Mouse (Mus musculus) ZHBTc4 (cell line): ENCODE data around the gene Homer1.
A peak's percentile ranks its signal among the peaks of the same experiment; 100 is the strongest.

ENCODE experiments used
- DNase-seq: peaks from one replicate; pipeline ENCODE4 v3.0.0-alpha.2; 2011; ENCODE audit warnings: low read depth, low spot score

Gene Homer1

GRCm38 (mm10) chr13:93340555-93341278 lies 41.3 kb downstream of the Homer1 start:
- no peak for DNase-seq

DNA sequence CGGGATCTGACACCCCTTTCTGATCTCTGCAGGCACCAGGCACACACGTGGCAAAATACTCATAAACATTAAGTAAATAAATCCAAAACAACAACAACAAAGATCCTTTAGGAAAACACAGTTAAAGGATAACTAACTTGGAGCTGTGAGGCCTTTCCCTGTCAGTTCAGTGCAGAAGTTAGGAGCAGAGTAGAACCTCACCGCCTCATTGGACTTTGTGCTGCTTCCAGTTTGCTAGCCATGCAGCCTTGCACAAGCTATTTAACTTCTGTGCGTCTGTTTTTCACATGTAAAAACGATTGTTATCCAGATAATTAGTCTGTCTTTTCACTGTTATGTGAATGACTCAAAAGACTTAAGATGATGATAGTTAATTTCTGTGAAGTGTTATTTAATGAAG lies 43.2 kb downstream of the Homer1 start:
- DNase-seq, result no peak

- DNase-seq, result no peak
Observed at GRCm38 (mm10) chr13:93344395-93344794, 45.0 kb downstream of the Homer1 start.

DNA sequence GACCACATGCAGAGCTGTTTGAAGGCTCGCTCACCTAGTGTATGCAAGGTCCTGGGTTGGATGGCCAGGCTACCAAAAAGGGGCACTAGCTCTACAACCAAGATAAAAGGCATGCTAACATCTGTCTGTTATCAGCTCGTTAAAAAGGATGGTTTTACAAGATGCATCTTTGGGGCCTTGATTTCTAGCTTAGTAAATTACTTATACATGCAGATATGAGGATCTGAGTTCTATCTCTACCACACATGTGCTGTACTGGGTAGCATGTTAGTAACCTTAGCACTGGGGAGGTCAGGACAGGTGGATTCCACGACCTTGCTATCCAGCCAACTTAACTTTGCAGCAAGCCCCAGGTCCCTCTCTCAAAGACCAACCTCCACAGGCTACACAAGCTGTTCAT lies 46.4 kb downstream of the Homer1 start:
- DNase-seq, result no peak

GRCm38 (mm10) chr13:93352030-93352429 lies 52.6 kb downstream of the Homer1 start:
- no peak for DNase-seq

- peak; percentile 8 for DNase-seq
Observed at GRCm38 (mm10) chr13:93354420-93355278, 55.2 kb downstream of the Homer1 start.

GRCm38 (mm10) chr13:93355279-93355587 lies 55.8 kb downstream of the Homer1 start:
- peak; percentile 9 for DNase-seq

- DNase-seq, result no peak
Observed at GRCm38 (mm10) chr13:93358522-93358921, 59.1 kb downstream of the Homer1 start.

GRCm38 (mm10) chr13:93367555-93367954 lies 68.1 kb downstream of the Homer1 start:
- DNase-seq, result no peak

DNA sequence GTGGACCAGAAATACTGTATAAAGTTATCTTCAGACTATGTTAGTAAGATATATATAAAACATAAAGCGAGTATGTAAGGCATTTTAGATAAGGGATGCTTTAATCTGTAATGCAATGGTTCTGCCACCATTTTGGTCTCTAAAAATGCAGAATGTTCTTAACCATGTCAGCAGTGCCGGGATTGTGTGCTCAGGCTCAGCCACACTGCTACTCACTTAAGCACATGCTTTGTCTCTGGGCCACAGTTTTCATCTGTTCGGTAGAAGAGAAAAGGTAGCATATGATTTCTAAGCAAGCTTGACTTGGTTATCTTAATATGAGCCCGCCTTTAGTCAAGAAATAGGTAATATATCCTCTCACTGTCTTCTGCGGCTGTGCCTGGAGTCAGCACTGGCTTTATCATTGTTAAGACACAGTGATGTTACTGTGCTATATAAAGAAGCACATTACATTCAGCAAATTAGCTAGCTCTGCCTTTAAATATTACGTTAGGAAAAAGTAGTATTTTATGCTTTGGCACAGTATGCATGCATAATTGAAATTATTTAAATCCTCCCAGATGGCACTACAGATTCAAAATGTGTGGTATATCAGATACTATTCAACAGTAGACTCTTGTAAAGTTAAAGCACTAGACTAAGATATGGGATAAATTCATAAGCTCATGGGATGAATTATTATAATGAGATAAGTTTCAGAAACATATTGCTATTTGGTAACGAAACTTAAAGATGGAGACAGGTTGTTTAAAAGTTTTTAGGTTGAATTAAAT lies 69.6 kb downstream of the Homer1 start:
- no peak for DNase-seq

GRCm38 (mm10) chr13:93374457-93374856 lies 75.0 kb downstream of the Homer1 start:
- peak; percentile 54 for DNase-seq

DNA sequence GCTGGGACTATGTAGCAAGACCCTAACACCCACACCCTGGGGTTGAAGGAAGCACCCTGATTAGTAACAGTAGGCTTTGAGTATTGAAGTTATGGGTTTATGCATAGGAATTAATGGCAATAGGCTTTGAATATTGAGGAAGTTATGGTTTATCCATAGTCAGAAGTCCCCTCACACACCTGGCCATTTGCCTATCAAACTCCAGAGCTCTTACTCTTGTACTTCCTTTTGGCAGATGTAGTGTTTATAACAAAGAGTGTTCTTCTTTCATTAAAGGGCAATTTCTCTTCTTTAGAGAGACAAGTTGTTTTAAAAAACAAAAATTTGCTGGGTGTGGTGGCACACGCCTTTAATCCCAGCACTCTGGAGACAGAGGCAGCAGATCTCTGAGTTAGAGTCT lies 79.1 kb downstream of the Homer1 start:
- DNase-seq, result no peak

DNA sequence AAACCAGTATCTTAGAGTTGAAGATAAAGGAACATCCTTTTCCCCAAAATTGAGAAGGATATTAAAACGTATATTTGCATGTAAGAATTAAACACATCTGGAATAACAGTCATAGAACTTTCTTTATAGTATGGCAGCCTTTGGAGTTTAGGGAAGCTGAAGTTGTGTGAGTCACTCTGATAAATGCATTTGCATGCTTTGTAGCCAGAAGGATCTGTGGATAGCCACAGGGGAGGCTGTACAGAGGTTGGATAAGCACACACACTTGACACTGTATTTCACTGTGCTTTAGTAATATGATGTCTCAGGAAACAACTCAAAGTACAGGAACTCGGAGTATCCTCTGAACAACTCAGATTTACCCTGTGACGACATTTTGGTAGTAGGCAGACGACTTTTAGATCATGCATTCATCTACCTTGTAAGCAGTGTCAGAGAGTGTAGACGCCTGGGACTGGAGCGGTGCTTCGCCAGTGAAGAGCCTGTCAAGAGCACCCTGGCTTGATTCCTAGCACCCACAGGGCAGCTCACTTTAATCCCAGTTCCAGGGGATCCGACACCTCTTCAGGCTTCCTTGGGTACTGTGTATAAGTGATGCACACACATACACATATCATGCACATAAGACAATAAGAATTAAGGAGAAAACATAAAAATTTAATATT lies 81.1 kb downstream of the Homer1 start:
- no peak for DNase-seq

- no peak for DNase-seq
Observed at GRCm38 (mm10) chr13:93381301-93381700, 81.9 kb downstream of the Homer1 start.

DNA sequence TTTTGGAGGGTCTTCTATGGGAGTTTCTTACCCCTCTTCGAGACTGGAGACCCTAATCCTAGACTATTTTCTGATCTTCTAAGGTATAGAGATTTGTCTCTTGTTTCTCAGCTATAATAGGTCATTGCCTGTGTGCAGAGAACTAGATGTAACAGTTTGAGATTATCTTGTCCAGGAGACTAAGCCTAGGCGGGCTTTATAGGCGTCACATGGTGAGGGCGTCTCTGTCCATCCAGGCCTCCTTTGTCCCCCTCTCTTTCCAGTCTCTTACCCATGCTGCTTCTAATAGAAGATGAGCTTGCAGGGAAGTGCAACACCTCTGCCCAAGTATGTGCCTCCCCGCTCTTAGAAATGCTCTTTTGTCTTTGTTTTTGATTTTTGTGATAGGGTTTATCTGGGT lies 83.7 kb downstream of the Homer1 start:
- DNase-seq, result no peak

- no peak for DNase-seq
Observed at GRCm38 (mm10) chr13:93383620-93384019, 84.2 kb downstream of the Homer1 start.

DNA sequence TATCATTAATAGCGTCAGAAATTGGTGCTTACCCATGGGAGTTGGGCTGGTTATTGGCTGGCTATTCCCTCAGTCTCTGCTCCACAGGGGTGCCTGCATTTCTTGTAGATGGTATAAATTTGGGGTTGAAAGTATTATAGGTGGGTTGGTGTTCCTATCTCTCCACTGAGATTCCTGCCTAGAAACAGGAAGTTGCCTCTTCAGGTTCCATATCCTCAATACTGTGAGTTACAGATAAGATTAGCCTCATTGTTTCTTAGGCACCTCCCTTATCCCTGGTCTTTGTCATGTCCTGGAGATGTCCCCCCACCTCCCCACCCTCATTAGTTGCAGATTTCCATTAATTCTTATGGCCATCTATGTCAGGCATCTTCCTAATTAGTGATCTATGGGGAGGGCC lies 85.0 kb downstream of the Homer1 start:
- DNase-seq, result no peak

GRCm38 (mm10) chr13:93385147-93385546 lies 85.7 kb downstream of the Homer1 start:
- no peak for DNase-seq

DNA sequence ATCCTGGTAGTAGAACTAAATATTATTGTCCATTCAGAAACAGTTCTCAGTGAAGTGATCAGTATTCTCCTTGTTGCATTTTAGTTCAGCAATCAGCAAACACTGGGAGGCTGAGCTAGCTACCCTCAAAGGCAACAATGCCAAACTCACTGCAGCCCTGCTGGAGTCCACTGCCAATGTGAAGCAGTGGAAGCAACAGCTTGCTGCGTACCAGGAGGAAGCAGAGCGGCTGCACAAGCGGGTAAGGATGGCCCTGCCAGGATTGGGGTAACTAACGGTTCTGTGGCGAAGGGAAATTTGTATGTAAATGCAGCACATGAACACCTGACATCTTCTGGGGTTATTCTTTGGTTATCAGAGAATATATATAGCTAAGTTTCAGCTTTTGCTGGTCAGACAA lies 88.0 kb downstream of the Homer1 start:
- no peak for DNase-seq

DNA sequence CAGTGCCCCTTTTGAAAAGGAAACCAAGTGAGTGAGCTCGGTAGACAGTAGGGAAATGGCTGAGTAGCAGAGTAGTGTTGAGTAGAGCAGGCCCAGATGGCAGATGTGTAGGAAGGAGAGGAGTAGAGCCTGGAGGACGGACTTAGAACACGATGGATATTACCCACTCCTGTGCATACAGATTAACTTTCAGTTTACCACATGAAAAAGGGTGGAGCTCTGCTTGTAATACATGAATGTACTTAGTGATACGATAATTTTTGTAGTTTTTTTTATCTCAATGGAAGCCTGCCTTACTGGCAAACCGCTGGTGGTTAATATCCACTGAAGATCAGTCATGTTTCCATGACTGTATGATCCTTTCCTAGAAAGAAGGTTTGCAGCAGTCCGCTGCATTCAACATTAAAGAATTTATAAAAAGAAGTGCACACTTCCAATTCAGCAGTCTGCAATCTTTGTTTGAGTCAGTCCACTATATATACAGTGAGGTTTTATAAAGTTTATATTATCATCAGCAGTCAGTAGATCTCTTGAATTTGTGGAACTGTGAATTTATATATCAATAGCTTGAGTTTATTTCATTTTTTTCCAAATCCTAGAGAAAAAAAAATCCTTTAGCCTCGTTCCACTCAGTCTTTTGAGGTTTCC lies 89.3 kb downstream of the Homer1 start:
- no peak for DNase-seq

DNA sequence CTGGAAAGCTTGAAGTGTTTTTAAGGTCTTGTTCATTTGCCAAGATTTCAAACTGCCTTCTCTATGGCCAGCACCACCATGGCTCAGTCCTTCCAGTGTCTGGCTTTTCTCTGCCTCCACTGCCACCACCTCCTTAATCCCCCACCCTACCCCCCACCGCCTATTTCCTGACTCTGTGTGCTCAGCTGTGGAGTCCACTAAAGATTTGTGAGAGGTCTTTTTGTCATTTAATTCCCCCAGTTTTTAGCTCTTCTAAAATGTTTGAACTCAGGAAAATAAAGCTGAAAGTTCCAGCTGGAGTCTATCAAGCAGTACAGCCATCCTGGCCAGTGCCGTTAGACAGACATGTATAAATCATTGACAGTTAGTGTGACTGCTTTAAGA lies 89.8 kb downstream of the Homer1 start:
- peak; percentile 20 for DNase-seq
